16 mouse cellular contexts compared by ENCODE assay signal in the genomic region with DNA sequence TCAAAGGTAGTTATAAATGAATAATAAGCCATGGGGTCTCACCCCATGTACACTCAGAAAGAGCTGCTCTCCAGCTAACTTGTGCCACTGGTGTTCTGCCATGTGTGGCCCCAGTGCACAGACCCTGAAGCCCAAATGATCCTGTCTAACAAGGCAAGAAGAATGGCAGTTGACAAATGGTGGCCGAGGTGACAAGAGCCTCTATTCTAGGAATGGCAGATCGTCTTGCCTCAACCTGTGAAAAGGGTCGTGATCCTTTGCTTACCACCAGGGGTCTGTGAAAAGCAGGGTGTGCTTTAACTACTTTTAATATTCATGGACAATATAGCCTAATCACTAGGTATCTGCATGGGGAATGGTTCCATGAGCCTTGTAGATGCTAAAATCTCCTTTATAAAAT. TPM values are rescaled to one million over a fixed set of nuclear protein-coding genes. Genes with fewer than 3 reads are reported as not detected.
A peak's percentile ranks its signal among the peaks of the same experiment; 100 is the strongest.
DNase-seq lines count a peak whose midpoint lies in the region; ATAC-seq lines count a peak whose summit lies in the region.
"Had no signal": no experiment of that assay in that cellular context is flagged by ENCODE, and none has a peak within 500 bp of the region (broad histone marks: within the 10 kb centered on the region; RNA-seq: fewer than 3 reads in every experiment).

No protein-coding gene starts in this region.

- H3K4me3 ChIP-seq in forebrain, embryonic 10.5 days, result no peak overlapping the region
- no peak overlapping the region for H3K4me3 ChIP-seq in forebrain, embryonic 11.5 days (ENCODE audit: low read depth, low read length)
- H3K4me3 ChIP-seq in liver, embryonic 11.5 days (ENCODE audit: low read depth, low read length), result no peak overlapping the region
- H3K4me3 ChIP-seq: left cerebral cortex, adult 2 months had no signal

- no peak overlapping the region for H3K4me2 ChIP-seq in forebrain, embryonic 11.5 days (ENCODE audit: low read depth, low read length, severe bottlenecking)
- peak overlapping the region; percentile 57 for H3K4me2 ChIP-seq in liver, embryonic 11.5 days

- WGBS in forebrain, embryonic 10.5 days, result 66% methylated on average over 3 of the region's 3 CpGs
- WGBS in forebrain, embryonic 11.5 days, result 60% methylated on average over 3 of the region's 3 CpGs
- WGBS in liver, embryonic 11.5 days, result 63% methylated on average over 3 of the region's 3 CpGs

- H3K27me3 ChIP-seq in forebrain, embryonic 10.5 days (ENCODE audit: poor library complexity, severe bottlenecking), result no peaks in the 10 kb centered on the region; the same call in 1 of the 2 replicates
- H3K27me3 ChIP-seq in forebrain, embryonic 11.5 days (ENCODE audit: control insufficient read depth, insufficient read depth, low read length), result no peaks in the 10 kb centered on the region
- H3K27me3 ChIP-seq in liver, embryonic 11.5 days (replicated peaks; ENCODE audit: control insufficient read depth, insufficient read depth, low read length), result no peaks in the 10 kb centered on the region; the same call in 1 of the 2 replicates

- no peak for ATAC-seq in forebrain, embryonic 11.5 days (replicated peaks; ENCODE audit: low FRiP score)
- ATAC-seq in liver, embryonic 11.5 days (replicated peaks; ENCODE audit: low FRiP score), result no peak
- ATAC-seq: inflammation-experienced regulatory T-cells, adult 6 months had no signal

- H3K27ac ChIP-seq in forebrain, embryonic 10.5 days, result 0 out of 2 replicates have a peak overlapping the region, but pooled peaks have one; percentile 0
- no peak overlapping the region; the same call in 1 of the 2 replicates for H3K27ac ChIP-seq in forebrain, embryonic 11.5 days (ENCODE audit: low read depth, low read length)
- H3K27ac ChIP-seq in liver, embryonic 11.5 days (ENCODE audit: low read depth, low read length), result peak overlapping the region; percentile 92
- H3K27ac ChIP-seq: left cerebral cortex, adult 2 months had no signal

- DNase-seq in forebrain, embryonic 10.5 days (ENCODE audit: extremely low spot score, low spot score), result no peak
- DNase-seq in forebrain, embryonic 11.5 days (ENCODE audit: low spot score), result no peak
- DNase-seq in liver, embryonic 11.5 days (ENCODE audit: low spot score), result no peak
- no peak for DNase-seq in liver
- DNase-seq in thymus, postnatal 4 days, result peak; percentile 28
- DNase-seq in thymus, postnatal 0 days (ENCODE audit: low spot score), result no peak
- DNase-seq in urinary bladder, postnatal 10 days (ENCODE audit: low spot score), result no peak
- DNase-seq in ovary, postnatal 14 days (ENCODE audit: low spot score), result no peak
- DNase-seq: adrenal gland, postnatal 36 days; cerebellum, adult 9-10 months; kidney, postnatal 10 days; lung, postnatal 4 days had no signal

- H3K9ac ChIP-seq in forebrain, embryonic 11.5 days (ENCODE audit: low read length), result no peak overlapping the region
- peak overlapping the region; percentile 26 for H3K9ac ChIP-seq in liver, embryonic 11.5 days (ENCODE audit: low read depth, low read length)

- H3K36me3 ChIP-seq in forebrain, embryonic 10.5 days (replicated peaks), result peaks cover 33% of the 10 kb centered on the region
- peaks cover 6% of the 10 kb centered on the region; the same call in 1 of the 2 replicates for H3K36me3 ChIP-seq in forebrain, embryonic 11.5 days (ENCODE audit: control insufficient read depth, insufficient read depth, low read length)
- peaks cover 6% of the 10 kb centered on the region; the same call in 1 of the 2 replicates for H3K36me3 ChIP-seq in liver, embryonic 11.5 days (ENCODE audit: control insufficient read depth, insufficient read depth, low read length)

- H3K4me1 ChIP-seq in forebrain, embryonic 10.5 days, result peaks cover 95% of the 10 kb centered on the region
- peaks cover 29% of the 10 kb centered on the region for H3K4me1 ChIP-seq in forebrain, embryonic 11.5 days (replicated peaks; ENCODE audit: control insufficient read depth, insufficient read depth, low read length)
- peaks cover 65% of the 10 kb centered on the region for H3K4me1 ChIP-seq in liver, embryonic 11.5 days (replicated peaks; ENCODE audit: control insufficient read depth, insufficient read depth, low read length)

- H3K9me3 ChIP-seq in forebrain, embryonic 10.5 days, result no peaks in the 10 kb centered on the region
- H3K9me3 ChIP-seq in forebrain, embryonic 11.5 days (ENCODE audit: control insufficient read depth, low read length), result no peaks in the 10 kb centered on the region
- H3K9me3 ChIP-seq in liver, embryonic 11.5 days (ENCODE audit: control insufficient read depth, low read length), result no peaks in the 10 kb centered on the region

RNA-seq across cellular contexts. Expression of a gene that starts 4.7 kb away (rescaled TPM):
- polyA plus RNA-seq in forebrain, embryonic 10.5 days (2016; fragmentation: Nextera tagmentation; extraction: Ambion mirVana), result 64.6 and 68.6 TPM in 2 replicates
- 110 TPM in 2 replicates for polyA plus RNA-seq in forebrain, embryonic 11.5 days (2014; fragmentation: Nextera tagmentation; extraction: Ambion mirVana)
- polyA plus RNA-seq in liver, embryonic 11.5 days (2014; fragmentation: Nextera tagmentation; extraction: Ambion mirVana), result 38.6 and 39.9 TPM in 2 replicates
- polyA plus RNA-seq in thymus, postnatal 0 days (2015; fragmentation: Nextera tagmentation; extraction: Ambion mirVana), result 315 and 335 TPM in 2 replicates

RNA-seq across cellular contexts. Expression of a gene that starts 36.9 kb away (rescaled TPM):
- not detected in 2 replicates for polyA plus RNA-seq in forebrain, embryonic 10.5 days (2016; fragmentation: Nextera tagmentation; extraction: Ambion mirVana)
- polyA plus RNA-seq in forebrain, embryonic 11.5 days (2014; fragmentation: Nextera tagmentation; extraction: Ambion mirVana), result not detected in 2 replicates
- not detected in 2 replicates for polyA plus RNA-seq in liver, embryonic 11.5 days (2014; fragmentation: Nextera tagmentation; extraction: Ambion mirVana)
- 0.72 and 1.1 TPM in 2 replicates for polyA plus RNA-seq in thymus, postnatal 0 days (2015; fragmentation: Nextera tagmentation; extraction: Ambion mirVana)
- polyA plus RNA-seq: embryonic facial prominence, embryonic 11.5 days; inflammation-experienced regulatory T-cells, adult 6 months; small intestine, adult 2 months had no signal

RNA-seq across cellular contexts. Expression of a gene that starts 37.1 kb away (rescaled TPM):
- polyA plus RNA-seq in forebrain, embryonic 10.5 days (2016; fragmentation: Nextera tagmentation; extraction: Ambion mirVana), result 1.3 TPM in 2 replicates
- polyA plus RNA-seq in forebrain, embryonic 11.5 days (2014; fragmentation: Nextera tagmentation; extraction: Ambion mirVana), result 2.2 and 3.6 TPM in 2 replicates
- polyA plus RNA-seq in liver, embryonic 11.5 days (2014; fragmentation: Nextera tagmentation; extraction: Ambion mirVana), result 2.7 and 3.9 TPM in 2 replicates
- 0.32 and 0.40 TPM in 2 replicates for polyA plus RNA-seq in thymus, postnatal 0 days (2015; fragmentation: Nextera tagmentation; extraction: Ambion mirVana)
- polyA plus RNA-seq: inflammation-experienced regulatory T-cells, adult 6 months had no signal
